Mouse (Mus musculus) megakaryocyte, adult 5-6 weeks (primary cell): ENCODE measurements at regions not wholly inside any gene's neighbourhood (a gene's known extent, or its start where the extent isn't known, plus 50 kb on each side); places are given as distances from the start of the nearest gene placed in this dataset.

Experiments used
- ATAC-seq: 2 replicates; pipeline ENCODE4 v1.8.0; 2016; ENCODE audit warnings: mild to moderate bottlenecking, inconsistent platforms; ENCODE audit not compliant: poor library complexity, severe bottlenecking

DNA sequence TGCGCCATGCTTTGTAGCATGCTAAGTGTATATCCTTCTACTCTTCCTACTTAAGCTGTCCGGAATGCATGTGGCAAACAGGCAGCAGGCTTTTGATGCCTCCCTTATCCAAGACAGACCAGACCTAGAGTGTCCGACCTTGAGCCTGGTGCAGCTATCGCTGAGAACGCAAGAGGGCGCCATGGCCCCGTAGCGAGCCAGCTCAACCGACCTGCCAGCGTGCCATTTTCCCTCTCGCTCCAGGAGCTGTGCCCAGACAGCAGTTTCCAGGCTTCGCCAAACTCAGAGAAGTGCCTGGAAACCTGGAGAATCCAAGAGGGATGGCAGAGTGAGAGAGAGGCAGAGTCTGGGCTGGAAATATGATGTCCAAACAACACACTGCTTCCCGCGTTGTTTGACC is 155.8 kb upstream of the Gm12830 start:
- ATAC-seq, result peak; percentile 85

DNA sequence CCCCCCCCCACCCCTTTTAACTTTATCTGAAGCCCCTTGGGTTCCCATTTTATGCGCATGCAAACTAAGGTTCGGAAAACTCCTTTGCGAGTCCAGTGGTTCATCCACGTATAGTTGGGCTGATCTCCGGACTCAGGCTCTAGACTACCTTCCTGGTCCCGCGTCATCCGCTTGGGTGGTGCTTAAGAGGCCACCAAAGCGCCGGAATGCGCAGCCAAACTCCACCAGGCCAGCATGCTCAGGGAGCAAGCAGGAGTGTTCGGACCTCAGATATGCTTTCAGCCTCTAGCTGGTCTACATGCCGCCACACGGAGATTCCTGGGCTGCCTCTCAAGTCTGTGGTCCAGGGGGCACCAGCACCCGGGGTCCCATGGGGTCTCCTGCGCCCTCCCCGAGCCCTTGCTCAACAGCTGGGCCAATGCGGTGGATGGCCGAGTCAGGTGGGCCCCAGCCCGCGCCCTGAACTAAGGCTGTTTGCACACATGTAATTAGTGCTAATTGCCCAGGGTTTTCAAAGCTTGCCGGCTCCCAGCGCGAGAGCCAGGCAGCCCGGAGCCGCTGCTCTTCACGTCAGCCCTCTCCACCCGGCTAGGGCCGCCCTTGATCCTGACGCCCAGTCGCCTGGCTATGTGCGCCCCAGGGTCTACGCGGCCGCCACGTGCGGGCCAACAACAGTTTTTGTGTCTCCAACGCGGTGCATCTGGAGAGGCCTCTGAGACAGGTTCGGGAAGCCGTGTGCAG is 155.1 kb upstream of the Gm12830 start:
- no peak for ATAC-seq

DNA sequence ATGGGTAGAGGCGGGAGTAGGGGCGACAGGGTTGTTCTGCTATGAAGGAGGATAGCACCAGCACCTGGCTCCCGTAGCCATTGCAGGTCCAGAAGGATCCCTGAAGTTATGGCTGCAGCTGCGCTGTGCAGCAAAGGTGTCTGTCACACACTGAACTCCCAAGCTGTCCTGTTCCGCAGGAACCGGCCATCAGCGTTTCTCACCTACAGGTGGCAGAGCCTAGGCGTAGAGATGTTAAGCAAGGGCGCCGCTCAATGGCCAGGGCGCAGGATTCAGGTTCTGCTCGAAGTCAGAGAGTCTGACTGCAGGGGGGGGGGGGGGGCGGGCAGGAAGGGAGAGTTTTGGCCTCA is 154.6 kb upstream of the Gm12830 start:
- no peak for ATAC-seq

DNA sequence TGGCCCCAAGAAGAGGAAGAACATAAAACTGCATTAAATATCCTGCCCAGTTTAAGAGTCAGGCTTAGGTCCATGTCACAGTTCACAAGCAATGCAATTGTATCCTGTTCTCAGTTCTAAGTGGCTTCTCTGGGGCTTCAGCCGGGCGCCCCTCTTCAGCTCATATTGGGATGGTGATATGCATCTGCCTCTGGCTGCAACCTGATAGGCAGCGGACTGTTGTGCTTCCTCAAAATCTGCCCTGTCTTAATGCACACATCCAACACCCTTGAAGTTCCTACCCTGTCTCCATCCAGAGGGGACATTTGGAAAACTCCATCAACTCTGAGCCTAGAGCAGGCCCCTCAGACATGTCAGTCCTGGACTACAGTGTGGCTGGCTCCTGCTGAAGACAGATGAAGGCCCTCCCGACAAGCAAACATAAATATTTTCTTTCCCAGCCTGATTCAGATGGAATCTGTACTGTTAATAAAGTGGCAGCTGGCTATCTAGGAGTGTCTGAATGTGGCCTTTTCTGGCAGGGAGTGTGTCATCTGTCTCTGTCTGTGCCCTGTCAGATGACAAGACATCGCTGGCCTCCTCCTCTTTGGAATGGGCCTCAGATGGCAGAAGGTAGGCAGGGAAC is 149.3 kb upstream of the Gm12830 start:
- ATAC-seq, result no peak

DNA sequence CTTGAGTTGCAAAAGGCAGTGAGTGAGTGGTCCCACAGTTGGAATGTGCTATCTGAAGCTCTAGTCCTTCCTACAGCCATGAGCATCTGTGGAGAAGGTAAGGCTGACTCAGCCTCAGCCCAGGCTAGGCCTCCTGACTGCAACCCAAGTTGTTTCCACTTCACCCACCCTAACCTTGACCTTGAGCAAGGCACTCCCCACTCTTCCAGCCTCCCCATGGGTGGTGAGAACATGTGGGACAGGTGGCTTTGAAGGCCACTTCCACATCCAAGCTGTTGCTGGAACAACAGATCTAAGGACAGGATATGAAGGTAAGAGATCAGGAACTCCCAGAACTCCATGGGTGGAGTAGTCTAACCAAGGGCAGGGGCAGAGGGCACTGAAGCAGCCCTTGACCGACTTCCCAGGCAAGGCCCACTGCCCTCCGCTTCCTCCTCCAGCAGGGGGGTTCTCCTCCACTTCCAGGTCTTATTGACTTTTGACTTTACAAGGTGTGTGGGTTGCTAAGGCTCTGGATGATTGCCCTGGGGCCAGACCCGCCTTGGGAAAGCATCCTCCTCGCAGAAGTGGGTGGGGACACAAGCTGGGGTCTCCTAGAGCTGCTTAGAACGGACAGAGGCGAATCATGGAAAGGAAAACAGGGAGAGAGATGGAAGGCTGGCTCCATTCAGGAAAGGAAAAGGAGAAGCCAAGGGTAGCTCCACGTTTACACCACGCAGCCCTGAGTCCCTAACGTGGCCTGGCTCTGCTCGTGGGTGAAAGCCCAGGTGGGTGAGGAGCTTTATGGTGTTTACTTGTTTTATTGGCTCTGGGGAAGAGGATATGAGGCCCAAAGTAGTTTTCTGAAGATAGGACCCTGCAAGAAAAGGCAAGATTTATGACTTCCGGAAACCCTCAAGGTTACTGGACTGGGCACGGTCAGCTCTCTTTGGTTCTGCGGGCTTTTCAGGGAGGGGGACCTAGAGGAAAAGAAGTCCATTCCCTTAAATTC is 144.3 kb upstream of the Gm12830 start:
- no peak for ATAC-seq

DNA sequence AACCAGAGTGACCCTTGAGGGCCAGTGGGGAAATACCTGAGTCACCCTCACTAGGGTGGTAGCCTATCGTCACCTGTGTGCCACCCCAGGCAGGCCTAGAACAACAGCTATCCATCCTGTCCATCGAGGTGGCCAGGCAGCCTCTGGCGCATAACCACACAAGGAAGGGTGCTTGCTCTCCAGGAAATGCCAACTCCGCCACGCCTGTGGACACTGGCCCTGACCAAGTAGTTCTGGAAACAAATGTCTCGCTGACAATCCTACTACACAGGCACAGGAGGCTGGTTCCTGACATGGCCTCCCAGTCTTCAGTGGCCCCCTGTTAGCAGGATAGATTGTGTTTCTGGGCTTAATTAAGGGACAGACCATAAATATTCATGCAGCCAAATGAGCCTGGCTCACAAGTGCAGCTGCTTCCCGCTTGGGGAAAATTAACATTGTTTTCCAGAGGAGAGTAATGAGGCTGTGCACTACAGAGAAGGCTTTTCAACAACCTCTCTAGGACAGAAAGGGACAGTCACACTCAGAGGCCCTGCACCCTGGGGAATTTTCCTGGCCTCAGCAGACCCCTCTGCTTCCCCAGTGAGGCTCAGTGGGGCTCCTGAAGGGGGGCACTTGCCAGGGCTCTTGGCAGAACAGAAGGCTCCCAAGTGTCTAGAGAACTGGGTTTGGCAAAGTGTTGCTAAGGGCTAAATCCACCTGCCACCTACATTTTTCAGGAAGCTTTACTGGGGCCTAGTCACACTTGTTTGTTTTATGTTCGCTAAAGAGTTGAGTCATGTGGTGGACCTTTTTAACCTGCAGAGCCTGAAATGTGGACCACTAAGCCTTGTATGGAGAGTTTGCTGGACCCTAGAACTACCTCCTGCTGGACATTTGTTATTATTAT is 143.2 kb upstream of the Gm12830 start:
- ATAC-seq, result no peak

DNA sequence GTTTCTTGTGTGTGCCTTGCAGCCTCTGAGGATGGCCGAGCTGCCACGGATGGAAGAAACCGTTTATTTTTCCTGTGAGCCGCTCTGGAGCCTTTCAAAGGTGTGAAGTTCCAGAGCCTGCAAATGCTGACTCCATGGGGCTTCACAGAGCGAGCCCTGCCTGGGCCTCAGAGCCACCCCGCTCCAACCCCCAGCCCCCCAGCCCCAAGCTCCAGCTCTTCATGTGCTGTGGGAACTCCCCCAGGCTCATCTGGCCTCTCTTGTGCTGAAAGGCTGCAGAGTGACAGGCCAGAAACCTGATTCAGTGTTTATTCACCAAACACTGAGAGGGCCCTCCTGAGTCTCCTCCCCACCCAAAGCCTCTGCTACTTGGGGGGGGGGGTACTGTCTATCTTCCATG is 141.2 kb upstream of the Gm12830 start:
- ATAC-seq, result no peak

DNA sequence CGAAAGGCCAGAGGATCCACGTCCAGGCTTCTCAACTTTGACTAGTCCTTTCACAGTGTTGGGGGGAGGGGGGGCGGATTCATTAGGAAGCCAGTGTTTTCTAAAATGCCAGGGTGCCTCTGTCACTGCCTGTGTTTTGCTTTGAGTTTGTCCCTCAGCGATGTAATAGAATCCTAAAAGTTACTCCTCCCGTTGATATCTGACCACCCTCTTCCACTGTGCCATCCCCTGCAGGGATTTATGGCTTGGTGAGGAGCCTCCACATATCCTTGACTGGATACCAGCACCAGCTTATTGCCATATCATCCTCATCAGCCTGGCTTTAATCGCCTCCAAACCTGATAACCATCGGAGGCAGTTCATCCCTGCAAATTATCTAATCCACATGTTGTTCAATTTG is 138.6 kb upstream of the Gm12830 start:
- no peak for ATAC-seq

DNA sequence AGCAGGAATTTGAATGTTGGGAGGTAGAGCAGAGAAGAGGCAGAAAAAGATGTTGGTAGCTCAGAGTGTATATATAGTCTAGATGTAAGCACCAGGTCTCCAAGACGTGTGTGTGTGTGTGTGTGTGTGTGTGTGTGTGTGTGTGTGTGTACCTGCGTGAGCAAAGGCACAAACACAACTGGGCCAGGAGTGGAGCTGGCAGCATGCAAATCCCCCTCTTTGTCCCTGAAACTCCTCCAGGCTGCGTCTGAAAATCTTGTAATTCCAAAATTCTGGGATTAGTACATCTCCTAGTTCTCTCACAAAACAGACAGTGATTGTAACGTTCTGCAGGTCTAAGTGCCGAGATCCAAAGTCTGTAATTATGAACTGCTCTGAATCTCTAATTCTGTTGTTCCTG is 137.8 kb upstream of the Gm12830 start:
- ATAC-seq, result no peak

DNA sequence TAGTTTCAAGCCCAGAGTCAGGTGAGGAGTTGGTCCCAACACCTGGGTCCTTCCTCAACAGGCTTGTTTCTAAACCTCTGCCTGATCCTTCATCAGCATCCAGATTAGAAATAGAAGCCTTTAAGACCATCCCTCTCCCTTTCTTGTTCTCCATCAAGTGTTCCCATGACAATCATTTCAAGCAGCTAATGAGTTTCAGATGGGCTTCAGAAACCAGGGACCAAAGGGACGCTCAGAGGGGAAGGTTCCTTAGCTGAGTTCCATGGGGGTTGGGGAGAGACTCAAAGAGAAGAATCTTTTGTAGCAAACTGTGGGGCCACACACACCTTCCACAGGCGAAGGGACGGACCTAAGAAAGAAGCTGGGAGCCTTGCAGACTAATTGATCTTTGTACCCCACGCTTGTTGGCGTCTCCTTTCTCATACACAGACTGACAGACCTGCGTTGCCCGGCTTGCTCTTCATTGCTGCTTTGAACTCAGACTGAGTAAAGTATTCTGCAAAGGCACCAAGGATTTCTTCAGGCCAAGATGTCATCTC is 136.6 kb upstream of the Gm12830 start:
- ATAC-seq, result no peak

DNA sequence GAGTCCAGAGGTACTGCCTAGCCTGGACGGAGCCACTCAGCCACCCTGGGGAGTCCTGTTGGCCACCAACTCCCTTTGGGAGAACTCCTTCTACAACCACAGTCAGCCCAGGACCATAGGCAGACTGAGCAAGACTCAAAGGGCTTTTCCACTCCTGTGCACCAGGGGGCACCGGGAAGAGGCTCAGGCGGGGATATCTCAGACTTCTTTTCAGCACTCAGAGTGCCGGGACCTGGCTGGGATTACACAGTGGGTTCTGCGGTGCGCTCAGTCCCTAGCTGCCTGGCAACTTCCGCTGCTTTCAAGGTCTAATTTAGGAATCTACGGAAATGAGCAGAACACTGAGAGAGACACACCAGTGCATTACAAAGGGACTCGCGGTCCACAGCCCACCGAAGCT is 136.1 kb upstream of the Gm12830 start:
- ATAC-seq, result peak; percentile 53

DNA sequence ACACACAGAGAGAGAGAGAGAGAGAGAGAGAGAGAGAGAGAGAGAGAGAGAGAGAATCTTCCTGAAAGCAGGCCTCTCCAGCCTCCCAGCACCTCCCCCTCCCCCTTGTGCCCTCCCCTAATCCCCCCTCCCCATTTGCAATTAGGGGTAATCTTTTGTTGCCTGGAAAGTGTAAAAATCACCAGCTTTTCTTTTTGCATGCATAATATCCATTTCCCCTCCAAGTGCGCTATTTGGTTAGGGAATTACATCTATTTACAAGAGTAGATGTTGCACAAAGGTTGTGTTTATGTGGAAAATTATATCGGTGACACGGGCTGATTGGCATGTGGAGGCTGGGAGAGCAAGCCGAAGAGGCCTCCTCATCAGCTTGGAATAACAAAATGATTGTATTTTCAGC is 135.4 kb upstream of the Gm12830 start:
- no peak for ATAC-seq

DNA sequence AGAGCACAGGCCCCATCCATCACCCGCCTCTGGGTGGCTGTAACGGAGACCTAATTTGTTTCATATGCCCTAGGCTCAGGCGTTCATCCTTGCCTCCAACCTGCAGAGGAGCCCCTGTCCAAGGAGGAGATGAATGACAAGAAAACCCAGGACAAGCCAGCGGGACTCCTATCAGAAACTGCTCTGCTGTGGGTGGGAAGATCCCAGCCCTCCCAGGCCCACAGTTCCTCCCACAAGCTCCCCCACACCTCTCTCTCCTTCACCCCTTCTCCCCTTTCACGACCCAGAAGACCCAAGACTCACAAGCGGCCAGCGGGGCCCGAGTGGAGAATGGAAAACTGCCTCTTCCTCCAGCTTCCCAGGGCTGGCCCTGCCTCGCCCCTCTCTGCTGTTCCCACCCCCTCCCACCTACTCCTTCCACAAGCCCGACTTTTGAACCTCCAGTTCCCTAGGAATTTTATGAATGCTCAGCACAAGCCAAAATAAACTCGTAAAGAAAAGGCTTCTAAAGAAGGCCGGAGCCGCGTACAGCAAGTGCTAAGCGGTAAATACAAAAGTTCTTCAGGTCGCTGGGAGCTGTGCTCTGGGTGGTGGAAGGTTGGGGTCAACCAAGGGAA is 133.1 kb upstream of the Gm12830 start:
- no peak for ATAC-seq

DNA sequence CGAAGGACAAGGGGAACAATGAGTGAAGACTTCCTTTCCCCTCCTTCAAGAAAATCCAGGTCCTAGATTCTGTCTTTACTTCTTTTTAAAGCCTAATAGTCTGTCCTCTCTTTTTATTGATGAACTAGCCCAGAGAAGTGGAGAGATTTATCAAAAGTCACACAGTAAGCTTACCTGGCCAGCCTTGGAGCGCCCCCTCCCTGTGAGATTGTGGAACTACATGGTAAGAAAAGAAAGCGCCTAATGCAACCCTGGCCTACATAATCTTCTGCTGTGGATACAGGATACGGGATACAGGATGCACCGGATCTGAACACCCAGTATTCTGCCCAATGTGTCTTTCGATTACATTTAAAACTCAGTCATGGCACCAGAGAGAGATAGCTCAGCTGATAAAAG is 132.6 kb upstream of the Gm12830 start:
- peak; percentile 66 for ATAC-seq

DNA sequence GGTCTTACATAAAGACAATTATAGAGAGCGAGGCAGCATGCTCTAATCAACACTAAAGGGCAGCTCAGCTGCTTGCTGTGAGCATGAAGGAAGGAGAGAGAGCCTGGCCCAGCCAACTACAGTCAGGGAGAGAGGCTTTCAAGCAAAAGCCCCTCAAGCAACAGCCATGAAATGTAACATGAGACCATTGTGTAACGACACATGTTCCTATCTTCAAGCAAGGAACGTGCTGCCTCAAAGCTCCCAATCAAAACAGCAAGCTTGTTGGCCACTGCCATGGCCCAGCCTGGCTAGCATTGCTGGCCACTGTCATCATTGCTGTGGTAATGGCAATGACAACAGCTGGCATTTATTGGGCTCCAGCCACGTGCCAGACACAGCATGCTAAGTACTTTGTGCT is 115.9 kb upstream of the Gm12830 start:
- ATAC-seq, result no peak

DNA sequence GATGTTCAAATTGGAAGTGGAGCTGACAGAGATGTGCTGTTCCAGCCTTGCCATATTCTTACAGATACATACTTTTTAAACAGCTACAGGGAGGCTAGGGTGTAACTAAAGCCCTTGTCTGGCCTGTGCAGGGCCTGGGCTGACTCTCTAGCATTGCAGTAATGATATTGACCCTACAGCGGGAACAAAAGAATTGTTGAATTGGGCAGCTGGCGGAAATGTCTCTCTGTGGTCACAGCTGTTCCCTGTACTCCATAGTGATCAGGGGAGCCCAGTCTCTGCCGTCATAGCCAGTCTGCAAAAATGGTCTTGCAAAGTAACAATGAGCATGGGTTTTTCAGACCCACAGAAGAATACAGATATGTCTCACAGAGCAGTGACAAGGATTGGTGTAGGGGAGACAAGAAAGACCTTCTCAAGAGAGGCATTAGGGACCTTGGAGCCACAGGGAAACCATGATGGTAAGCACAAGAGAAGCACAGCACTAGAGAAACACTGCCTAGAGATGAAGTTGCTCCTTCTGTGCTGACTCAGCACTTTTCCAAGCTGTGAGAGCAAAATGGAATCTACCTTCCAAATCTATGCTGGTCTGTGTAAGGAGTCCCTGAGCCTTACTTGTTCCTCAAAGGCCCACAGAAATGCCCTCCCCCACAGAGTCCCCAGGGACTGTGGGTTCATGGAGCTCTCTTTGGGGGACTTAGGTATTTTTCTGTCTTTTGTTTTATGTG is 111.2 kb upstream of the Gm12830 start:
- ATAC-seq, result no peak

DNA sequence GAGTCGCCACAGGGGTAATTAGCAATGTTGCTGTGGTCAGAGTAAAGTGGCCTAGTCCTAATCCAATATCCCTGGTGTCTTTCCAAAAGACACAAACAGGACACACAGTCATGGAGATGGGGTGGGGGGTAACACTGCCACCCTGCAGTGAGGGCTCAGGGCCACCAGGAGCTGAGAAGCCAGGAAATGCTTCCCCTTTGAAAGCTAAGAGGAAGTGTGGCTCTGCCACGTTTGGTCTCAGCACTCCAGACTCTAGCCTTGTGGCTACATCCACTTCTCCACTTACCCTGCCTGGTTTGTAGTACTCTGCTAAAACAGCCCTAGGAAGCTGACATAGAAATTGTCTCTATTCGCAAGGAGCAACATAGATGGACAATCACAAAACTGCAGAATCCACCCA is 110.4 kb upstream of the Gm12830 start:
- ATAC-seq, result peak; percentile 79

DNA sequence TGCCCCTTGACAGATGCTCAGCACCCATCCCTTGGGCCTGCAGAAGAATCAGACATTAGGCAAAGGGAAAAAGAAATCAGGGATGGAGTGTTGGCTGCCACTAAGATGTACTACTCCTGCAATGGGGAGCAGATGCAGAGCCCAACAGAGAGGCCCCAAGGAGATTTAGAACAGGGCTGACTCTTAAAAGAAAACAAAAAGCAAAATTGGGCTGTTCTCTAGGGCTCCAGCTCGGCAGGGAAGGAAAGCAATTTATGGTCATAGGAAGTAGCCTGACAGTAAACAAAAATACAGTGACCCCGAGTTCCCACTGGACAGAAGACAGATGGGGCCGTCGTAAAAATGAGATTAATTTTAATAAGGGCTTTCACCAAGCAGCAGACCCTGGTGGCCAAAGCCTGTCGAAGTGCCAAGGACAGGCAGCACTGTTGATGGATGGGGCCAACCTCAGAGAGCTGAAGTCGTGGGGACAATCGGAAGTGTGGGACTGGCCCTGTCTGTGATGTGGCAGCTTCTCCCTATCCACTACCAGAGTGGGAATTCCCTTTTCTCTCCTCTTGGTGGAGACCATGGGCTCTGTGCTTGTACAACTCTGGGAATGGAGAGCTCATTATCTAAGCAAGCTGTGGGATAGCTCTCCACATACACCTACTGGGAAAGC is 109.4 kb upstream of the Gm12830 start:
- ATAC-seq, result no peak
